Mouse (Mus musculus) 3T3-L1 (cell line): Measurements from ENCODE around the gene Cd200.

Experiments used
- DNase-seq: peaks from one replicate; pipeline ENCODE4 v3.0.0-alpha.2; 2015; ENCODE audit warnings: low read depth, low spot score

The Cd200 gene

GRCm38 (mm10) chr16:45334891-45335290 is 74.0 kb downstream of the Cd200 start:
- no peak for DNase-seq

GRCm38 (mm10) chr16:45334376-45334765 is 74.5 kb downstream of the Cd200 start:
- DNase-seq: no peak

- peak; percentile 41 for DNase-seq
Measured at GRCm38 (mm10) chr16:45333678-45334375, 75.0 kb downstream of the Cd200 start.

DNA sequence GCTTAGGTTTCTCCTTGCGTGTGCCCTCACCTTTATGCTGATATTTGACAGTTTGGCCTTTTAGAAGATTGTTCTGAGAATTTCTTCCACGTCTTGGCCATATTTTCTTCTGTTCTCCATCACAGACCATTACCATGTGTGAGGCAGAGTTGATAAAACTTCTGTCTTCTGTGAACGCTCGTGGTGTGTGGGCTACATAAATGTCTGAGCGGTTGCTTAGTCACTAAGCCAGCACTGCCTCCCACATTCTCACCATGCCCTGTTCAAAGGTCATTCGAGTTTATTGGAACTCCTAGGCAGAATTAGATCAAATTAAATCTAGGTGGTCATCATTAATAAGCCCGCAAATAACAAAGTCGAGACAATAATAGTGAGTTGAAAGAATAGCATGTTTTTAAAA is 76.3 kb downstream of the Cd200 start:
- peak; percentile 40 for DNase-seq
